Mouse (Mus musculus) liver, embryonic 16.5 days (tissue): ENCODE measurements at regions not wholly inside any gene's neighbourhood (a gene's known extent, or its start where the extent isn't known, plus 50 kb on each side); places are given as distances from the start of the nearest gene placed in this dataset.

Source experiments
- ATAC-seq: fragments of 200-750 bp; cut with Nextera tagmentation; 2 replicates; pipeline ENCODE4 v1.8.0; 2017; ENCODE audit warnings: low read depth, mild to moderate bottlenecking, moderate number of reproducible peaks, moderate library complexity
- H3K27ac ChIP-seq: fragments of 300-500 bp; sonication (generic); 2 replicates; pipeline ENCODE4 v1.5.1; 2014; ENCODE audit warnings: mild to moderate bottlenecking, low read length
- H3K27me3 ChIP-seq: fragments of 300-500 bp; sonication (generic); 2 replicates; pipeline ENCODE4 v1.6.1; 2014; ENCODE audit warnings: low read depth, low read length, mixed read lengths; ENCODE audit not compliant: control insufficient read depth, insufficient read depth
- H3K36me3 ChIP-seq: fragments of 300-500 bp; sonication (generic); 2 replicates; pipeline ENCODE4 v1.6.1; 2014; ENCODE audit warnings: mild to moderate bottlenecking; ENCODE audit not compliant: control insufficient read depth, insufficient read depth
- H3K4me1 ChIP-seq: fragments of 300-500 bp; sonication (generic); 2 replicates; pipeline ENCODE4 v1.6.1; 2014; ENCODE audit warnings: low read depth, low read length, mixed read lengths; ENCODE audit not compliant: control insufficient read depth
- H3K4me2 ChIP-seq: fragments of 300-500 bp; sonication (generic); 2 replicates; pipeline ENCODE4 v1.6.1; 2014; ENCODE audit warnings: low read depth, low read length, mixed read lengths
- H3K4me3 ChIP-seq: fragments of 300-500 bp; sonication (generic); 2 replicates; pipeline ENCODE4 v1.5.1; 2014; ENCODE audit warnings: low read depth, mild to moderate bottlenecking, low read length
- H3K9ac ChIP-seq: fragments of 300-500 bp; sonication (generic); 2 replicates; pipeline ENCODE4 v1.6.1; 2014; ENCODE audit warnings: low read depth, low read length
- H3K9me3 ChIP-seq: fragments of 300-500 bp; sonication (generic); replicated peaks from 2 replicates; pipeline ENCODE4 v1.6.1; 2016; ENCODE audit warnings: low read length; ENCODE audit not compliant: control insufficient read depth
- WGBS: fragments of 180-500 bp; shearing (Covaris S2); extraction: QIAGEN DNeasy Blood & Tissue Kit; methylation state at CpG from one replicate; pipeline ENCODE4 v1.1.7; 2014; ENCODE audit not compliant: insufficient replicate concordance; 5-methylcytosine and 5-hydroxymethylcytosine counted together

- no peaks in the 10 kb centered on the region for H3K4me1 ChIP-seq
- ATAC-seq = no peak
- H3K36me3 ChIP-seq = no peaks in the 10 kb centered on the region
- H3K4me3 ChIP-seq = no peak overlapping the region
- H3K4me2 ChIP-seq = no peak overlapping the region
- H3K27me3 ChIP-seq = no peaks in the 10 kb centered on the region
- no peak overlapping the region for H3K9ac ChIP-seq
- WGBS = 76% methylated on average over 4 of the region's 4 CpGs
- no peak overlapping the region for H3K27ac ChIP-seq
- no peaks in the 10 kb centered on the region for H3K9me3 ChIP-seq
Observed at GRCm38 (mm10) chr6:58752496-58752895, 78.8 kb upstream of the Herc3 start.

GRCm38 (mm10) chr6:58756309-58757015 is 74.8 kb upstream of the Herc3 start:
- H3K4me2 ChIP-seq = no peak overlapping the region
- H3K9ac ChIP-seq = no peak overlapping the region
- H3K4me3 ChIP-seq = no peak overlapping the region
- no peak overlapping the region for H3K27ac ChIP-seq
- no peaks in the 10 kb centered on the region for H3K4me1 ChIP-seq
- no peaks in the 10 kb centered on the region for H3K9me3 ChIP-seq
- no peaks in the 10 kb centered on the region for H3K36me3 ChIP-seq
- H3K27me3 ChIP-seq = no peaks in the 10 kb centered on the region
- no peak for ATAC-seq
- WGBS = 23% methylated on average over 2 of the region's 2 CpGs

- H3K27me3 ChIP-seq = no peaks in the 10 kb centered on the region
- ATAC-seq = no peak
- no peaks in the 10 kb centered on the region for H3K36me3 ChIP-seq
- H3K9ac ChIP-seq = no peak overlapping the region
- no peak overlapping the region for H3K4me3 ChIP-seq
- H3K9me3 ChIP-seq = no peaks in the 10 kb centered on the region
- H3K4me2 ChIP-seq = no peak overlapping the region
- 29% methylated on average over 4 of the region's 4 CpGs for WGBS
- H3K27ac ChIP-seq = no peak overlapping the region
- no peaks in the 10 kb centered on the region for H3K4me1 ChIP-seq
Observed at GRCm38 (mm10) chr6:58757339-58757738, 73.9 kb upstream of the Herc3 start.

GRCm38 (mm10) chr6:58770654-58771218 is 60.5 kb upstream of the Herc3 start:
- Histone ChIP-seq H3K4me1 (no peaks in the 10 kb centered on the region), H3K36me3 (no peaks in the 10 kb centered on the region), H3K4me3 (no peak overlapping the region), H3K27me3 (no peaks in the 10 kb centered on the region), H3K9me3 (no peaks in the 10 kb centered on the region), H3K9ac (no peak overlapping the region), H3K4me2 (no peak overlapping the region), H3K27ac (no peak overlapping the region)
- ATAC-seq = 0 out of 2 replicates have a peak, but pooled peaks have one; percentile 11
- 10% methylated on average over 8 of the region's 8 CpGs for WGBS

GRCm38 (mm10) chr6:58772014-58772413 is 59.3 kb upstream of the Herc3 start:
- no peak overlapping the region for H3K9ac ChIP-seq
- no peak overlapping the region for H3K4me3 ChIP-seq
- ATAC-seq = no peak
- H3K9me3 ChIP-seq = no peaks in the 10 kb centered on the region
- no peaks in the 10 kb centered on the region for H3K27me3 ChIP-seq
- H3K27ac ChIP-seq = no peak overlapping the region
- 3% methylated on average over 1 of the region's 1 CpGs for WGBS
- H3K36me3 ChIP-seq = no peaks in the 10 kb centered on the region
- H3K4me2 ChIP-seq = no peak overlapping the region
- no peaks in the 10 kb centered on the region for H3K4me1 ChIP-seq
